Mouse (Mus musculus): ENCODE data around the gene Agfg1. TPM values are rescaled to one million over a fixed set of nuclear protein-coding genes. Genes with fewer than 3 reads are reported as not detected.

The Agfg1 gene
- polyA plus RNA-seq, 1 experiment: 133 TPM

DNA sequence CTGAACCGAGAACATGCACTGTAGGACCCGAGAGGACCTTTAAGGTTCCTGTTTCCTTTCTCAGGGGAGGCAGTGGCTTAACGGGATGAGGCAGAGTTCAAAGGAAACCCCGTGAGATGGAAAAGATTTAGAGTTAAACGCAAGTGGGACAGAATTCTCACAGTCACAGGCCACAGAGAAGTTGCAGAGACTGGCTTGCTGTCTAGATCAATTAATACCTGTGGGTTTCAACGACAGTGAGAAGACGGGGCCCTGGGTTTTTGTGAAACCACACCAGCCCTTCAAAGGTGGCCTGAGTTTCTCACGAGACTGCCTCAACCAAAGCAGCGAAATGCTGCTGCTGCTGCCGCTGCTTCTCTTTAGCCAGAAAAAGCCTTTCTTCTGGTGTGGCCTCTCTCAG is 19.9 kb upstream of the Agfg1 start:
- Histone ChIP-seq H3K4me3 (ENCODE audit: low read depth, low read length) (no peak overlapping the region), H3K36me3 (ENCODE audit: control insufficient read depth, insufficient read depth, low read length, poor library complexity, severe bottlenecking) (no peaks in the 10 kb centered on the region), H3K27me3 (ENCODE audit: control insufficient read depth, insufficient read depth, low read length, poor library complexity, severe bottlenecking) (no peaks in the 10 kb centered on the region), H3K9ac (ENCODE audit: low read depth, poor library complexity, severe bottlenecking) (peak overlapping the region; percentile 16; the same call in 1 of the 2 replicates), H3K27ac (ENCODE audit: insufficient read depth, low read length) (peak overlapping the region; percentile 97; the same call in 1 of the 2 replicates), H3K9me3 (replicated peaks; ENCODE audit: control insufficient read depth, insufficient read depth, low read length, poor library complexity, severe bottlenecking) (no peaks in the 10 kb centered on the region), H3K4me1 (ENCODE audit: control insufficient read depth, insufficient read depth, low read length) (peaks cover 4% of the 10 kb centered on the region)
- no peak for TF ChIP-seq EP300 (IDR thresholded peaks at IDR 0.05; ENCODE audit: insufficient read depth, low read depth, low read length)
- no peak for TF ChIP-seq CTCF (IDR thresholded peaks at IDR 0.05; ENCODE audit: low read depth, low read length)
- TF ChIP-seq POLR2A (IDR thresholded peaks at IDR 0.05; ENCODE audit: insufficient read depth, low read length): no peak

DNA sequence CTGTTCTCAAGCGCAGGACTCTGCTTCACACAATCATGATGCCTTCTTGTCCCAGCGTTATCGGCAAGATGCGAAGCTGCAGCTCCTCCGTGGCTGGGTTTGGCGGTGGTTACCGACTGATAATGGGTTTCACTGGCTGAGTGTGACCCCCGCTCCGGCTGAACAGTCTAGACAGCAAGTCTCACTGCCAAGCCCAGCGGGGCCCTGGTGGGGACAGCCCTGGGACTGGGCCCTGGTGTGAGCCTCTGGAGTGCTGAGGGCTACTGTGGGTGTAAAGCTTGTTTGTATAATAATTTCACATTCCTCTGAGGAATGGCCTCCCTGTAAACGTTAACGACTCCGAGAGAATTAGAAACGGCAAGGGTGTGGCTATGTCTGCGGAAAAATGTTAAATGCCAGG is 19.1 kb upstream of the Agfg1 start:
- H3K9me3 ChIP-seq (replicated peaks; ENCODE audit: control insufficient read depth, insufficient read depth, low read length, poor library complexity, severe bottlenecking): no peaks in the 10 kb centered on the region
- peak overlapping the region; percentile 67 for H3K4me3 ChIP-seq (ENCODE audit: low read depth, low read length)
- TF ChIP-seq EP300 (IDR thresholded peaks at IDR 0.05; ENCODE audit: insufficient read depth, low read depth, low read length) (peak; percentile 27; the same call in 1 of the 2 replicates), CTCF (IDR thresholded peaks at IDR 0.05; ENCODE audit: low read depth, low read length) (no peak)
- H3K4me1 ChIP-seq (ENCODE audit: control insufficient read depth, insufficient read depth, low read length): peaks cover 4% of the 10 kb centered on the region
- no peaks in the 10 kb centered on the region for H3K27me3 ChIP-seq (ENCODE audit: control insufficient read depth, insufficient read depth, low read length, poor library complexity, severe bottlenecking)
- H3K9ac ChIP-seq (ENCODE audit: low read depth, poor library complexity, severe bottlenecking): peak overlapping the region; percentile 16; the same call in 1 of the 2 replicates
- H3K36me3 ChIP-seq (ENCODE audit: control insufficient read depth, insufficient read depth, low read length, poor library complexity, severe bottlenecking): no peaks in the 10 kb centered on the region
- peak overlapping the region; percentile 97 for H3K27ac ChIP-seq (ENCODE audit: insufficient read depth, low read length)

DNA sequence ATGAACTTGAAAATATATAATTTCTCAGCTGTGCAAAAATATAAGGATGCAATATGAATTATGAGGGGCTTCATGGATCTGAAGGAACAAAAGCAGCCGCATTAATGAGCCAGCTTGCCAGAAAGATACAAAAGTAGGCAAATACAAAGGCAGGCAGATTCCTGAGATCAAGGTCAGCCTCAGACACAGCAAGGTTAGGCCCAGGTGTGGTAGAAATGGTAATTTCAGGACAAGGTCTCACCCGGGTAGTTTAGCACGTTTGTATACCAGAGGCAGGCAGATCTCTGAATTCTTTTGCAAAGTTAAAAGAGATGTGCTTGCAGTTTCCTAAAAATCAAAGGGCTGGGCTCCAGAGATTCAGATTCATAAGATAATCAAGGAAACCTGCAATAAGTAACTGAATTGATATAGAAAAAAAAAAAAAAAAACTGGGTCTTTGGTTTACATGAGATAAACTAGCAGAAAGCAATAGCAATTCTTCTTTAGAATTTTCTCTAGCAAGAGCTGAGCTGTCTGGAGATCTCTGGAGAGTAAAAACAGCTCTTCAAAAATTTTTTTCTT is 18.6 kb upstream of the Agfg1 start:
- TF ChIP-seq EP300 (IDR thresholded peaks at IDR 0.05; ENCODE audit: insufficient read depth, low read depth, low read length) (0 out of 2 replicates have a peak, but pooled peaks have one; percentile 38), CTCF (IDR thresholded peaks at IDR 0.05; ENCODE audit: low read depth, low read length) (no peak)
- peak overlapping the region; percentile 97 for H3K27ac ChIP-seq (ENCODE audit: insufficient read depth, low read length)

DNA sequence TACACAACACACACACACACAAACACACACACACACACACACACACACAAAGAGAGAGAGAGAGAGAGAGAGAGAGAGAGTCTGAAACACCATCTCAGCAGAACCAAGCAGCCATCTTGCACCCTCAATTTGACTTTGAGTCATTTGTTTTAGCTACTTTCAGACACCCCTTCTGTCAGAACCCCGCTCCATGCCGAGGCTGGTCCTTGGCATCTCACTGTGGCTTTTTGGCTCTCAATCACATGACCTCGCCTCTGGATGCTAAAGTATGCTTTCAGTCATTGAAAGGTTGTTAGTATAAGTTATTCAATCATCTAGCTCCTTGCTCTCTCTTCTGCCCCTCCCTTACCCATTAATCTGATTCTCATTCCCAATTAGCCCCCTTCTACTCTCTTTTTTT is 17.4 kb upstream of the Agfg1 start:
- H3K27ac ChIP-seq (ENCODE audit: insufficient read depth, low read length): no peak overlapping the region
- no peaks in the 10 kb centered on the region for H3K36me3 ChIP-seq (ENCODE audit: control insufficient read depth, insufficient read depth, low read length, poor library complexity, severe bottlenecking)
- H3K9ac ChIP-seq (ENCODE audit: low read depth, poor library complexity, severe bottlenecking): no peak overlapping the region
- H3K4me3 ChIP-seq (ENCODE audit: low read depth, low read length): no peak overlapping the region
- H3K9me3 ChIP-seq (replicated peaks; ENCODE audit: control insufficient read depth, insufficient read depth, low read length, poor library complexity, severe bottlenecking): no peaks in the 10 kb centered on the region
- H3K27me3 ChIP-seq (ENCODE audit: control insufficient read depth, insufficient read depth, low read length, poor library complexity, severe bottlenecking): no peaks in the 10 kb centered on the region
- TF ChIP-seq CTCF (IDR thresholded peaks at IDR 0.05; ENCODE audit: low read depth, low read length) (no peak), POLR2A (IDR thresholded peaks at IDR 0.05; ENCODE audit: insufficient read depth, low read length) (no peak), EP300 (IDR thresholded peaks at IDR 0.05; ENCODE audit: insufficient read depth, low read depth, low read length) (no peak)
- peaks cover 4% of the 10 kb centered on the region for H3K4me1 ChIP-seq (ENCODE audit: control insufficient read depth, insufficient read depth, low read length)

More for the DNA sequence above, 18.6 kb upstream of the Agfg1 start:
- no peaks in the 10 kb centered on the region for H3K9me3 ChIP-seq (replicated peaks; ENCODE audit: control insufficient read depth, insufficient read depth, low read length, poor library complexity, severe bottlenecking)
- H3K4me3 ChIP-seq (ENCODE audit: low read depth, low read length): no peak overlapping the region
- H3K36me3 ChIP-seq (ENCODE audit: control insufficient read depth, insufficient read depth, low read length, poor library complexity, severe bottlenecking): no peaks in the 10 kb centered on the region
- H3K9ac ChIP-seq (ENCODE audit: low read depth, poor library complexity, severe bottlenecking): 0 out of 2 replicates have a peak overlapping the region, but pooled peaks have one; percentile 16
- no peaks in the 10 kb centered on the region for H3K27me3 ChIP-seq (ENCODE audit: control insufficient read depth, insufficient read depth, low read length, poor library complexity, severe bottlenecking)
- H3K4me1 ChIP-seq (ENCODE audit: control insufficient read depth, insufficient read depth, low read length): peaks cover 4% of the 10 kb centered on the region

DNA sequence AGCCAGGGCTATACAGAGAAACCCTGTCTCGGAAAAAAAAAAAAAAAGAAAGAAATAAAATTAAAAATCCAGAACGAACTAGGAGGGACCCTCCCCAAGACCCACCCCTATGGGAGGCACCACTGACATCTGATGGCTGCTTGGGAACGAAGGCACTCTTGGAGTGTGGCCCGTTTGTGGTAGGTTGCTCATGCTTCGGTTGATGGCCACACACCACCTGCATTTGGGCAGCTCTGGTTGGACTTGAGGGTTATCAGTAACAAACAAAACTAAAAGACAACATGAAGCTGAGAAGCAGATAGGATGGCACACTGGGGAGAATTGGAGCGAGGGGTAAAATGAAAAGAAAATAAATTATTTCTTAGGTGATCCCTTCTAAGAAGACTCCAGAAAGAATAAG is 15.1 kb upstream of the Agfg1 start:
- no peaks in the 10 kb centered on the region for H3K27me3 ChIP-seq (ENCODE audit: control insufficient read depth, insufficient read depth, low read length, poor library complexity, severe bottlenecking)
- H3K9me3 ChIP-seq (replicated peaks; ENCODE audit: control insufficient read depth, insufficient read depth, low read length, poor library complexity, severe bottlenecking): no peaks in the 10 kb centered on the region
- no peak for TF ChIP-seq POLR2A (IDR thresholded peaks at IDR 0.05; ENCODE audit: insufficient read depth, low read length)
- no peak for TF ChIP-seq EP300 (IDR thresholded peaks at IDR 0.05; ENCODE audit: insufficient read depth, low read depth, low read length)
- TF ChIP-seq CTCF (IDR thresholded peaks at IDR 0.05; ENCODE audit: low read depth, low read length): no peak
- no peak overlapping the region for H3K4me3 ChIP-seq (ENCODE audit: low read depth, low read length)
- no peaks in the 10 kb centered on the region for H3K36me3 ChIP-seq (ENCODE audit: control insufficient read depth, insufficient read depth, low read length, poor library complexity, severe bottlenecking)
- no peak overlapping the region for H3K27ac ChIP-seq (ENCODE audit: insufficient read depth, low read length)
- peaks cover 2% of the 10 kb centered on the region for H3K4me1 ChIP-seq (ENCODE audit: control insufficient read depth, insufficient read depth, low read length)
- H3K9ac ChIP-seq (ENCODE audit: low read depth, poor library complexity, severe bottlenecking): no peak overlapping the region

DNA sequence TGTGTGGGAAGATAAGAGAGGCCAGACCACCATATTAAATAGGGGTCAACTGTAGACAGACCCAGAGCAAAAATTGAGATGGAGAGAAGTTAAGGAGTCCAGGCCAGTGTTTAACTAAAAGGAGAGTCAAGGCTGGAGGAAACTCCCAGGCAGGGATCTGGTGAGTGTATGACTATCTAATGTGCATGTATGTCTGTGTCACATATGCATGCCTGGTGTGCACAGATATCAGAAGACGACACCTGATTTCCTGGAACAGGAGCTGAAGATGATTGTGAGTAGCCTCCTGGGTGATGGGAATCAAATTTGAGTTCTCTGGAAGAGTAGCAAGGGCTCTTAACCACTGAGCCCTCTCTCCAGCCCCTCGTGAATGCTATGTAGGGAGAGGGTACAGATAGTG is 14.0 kb upstream of the Agfg1 start:
- TF ChIP-seq CTCF (IDR thresholded peaks at IDR 0.05; ENCODE audit: low read depth, low read length): no peak
- no peak for TF ChIP-seq EP300 (IDR thresholded peaks at IDR 0.05; ENCODE audit: insufficient read depth, low read depth, low read length)
- no peak for TF ChIP-seq POLR2A (IDR thresholded peaks at IDR 0.05; ENCODE audit: insufficient read depth, low read length)
- Histone ChIP-seq H3K4me1 (ENCODE audit: control insufficient read depth, insufficient read depth, low read length) (peaks cover 1% of the 10 kb centered on the region), H3K9me3 (replicated peaks; ENCODE audit: control insufficient read depth, insufficient read depth, low read length, poor library complexity, severe bottlenecking) (no peaks in the 10 kb centered on the region), H3K27me3 (ENCODE audit: control insufficient read depth, insufficient read depth, low read length, poor library complexity, severe bottlenecking) (no peaks in the 10 kb centered on the region), H3K4me3 (ENCODE audit: low read depth, low read length) (no peak overlapping the region), H3K9ac (ENCODE audit: low read depth, poor library complexity, severe bottlenecking) (no peak overlapping the region), H3K36me3 (ENCODE audit: control insufficient read depth, insufficient read depth, low read length, poor library complexity, severe bottlenecking) (no peaks in the 10 kb centered on the region), H3K27ac (ENCODE audit: insufficient read depth, low read length) (no peak overlapping the region)

All from ES-Bruce4 (cell line).